ENCODE assay signal across 8 mouse cellular contexts in genomic region chr8:123518667-123519066, GRCm38 (mm10). TPM values are rescaled to one million over a fixed set of nuclear protein-coding genes. Genes with fewer than 3 reads are reported as not detected.
DNase-seq lines count a peak whose midpoint lies in the region; ATAC-seq and TF ChIP-seq lines count a peak whose summit lies in the region.

Gene Gas8, plus strand, starts transcription at chr8:123518834.

- no peaks in the 10 kb centered on the region for H3K27me3 ChIP-seq in hindbrain, postnatal 0 days (ENCODE audit: insufficient read depth, low read length)

- H3K4me2 ChIP-seq in hindbrain, postnatal 0 days (ENCODE audit: low read depth, low read length) = peak within 1 kb of the TSS; percentile 89

- H3K4me3 ChIP-seq in hindbrain, postnatal 0 days (ENCODE audit: low read length) = peak within 1 kb of the TSS; percentile 57
- H3K4me3 ChIP-seq in left cerebral cortex, adult 2 months = peak within 1 kb of the TSS; percentile 62

- WGBS in hindbrain, postnatal 0 days = under 1% methylated on average over 20 of the region's 20 CpGs

- TF ChIP-seq CTCF in hindbrain, postnatal 0 days (IDR thresholded peaks at IDR 0.05; ENCODE audit: low read depth) = peak; percentile 44
- TF ChIP-seq CTCF in left cerebral cortex, adult 2 months (IDR thresholded peaks at IDR 0.05) = peak; percentile 44

- H3K36me3 ChIP-seq in hindbrain, postnatal 0 days (ENCODE audit: insufficient read depth, low read length) = peaks cover 13% of the 10 kb centered on the region; the same call in 1 of the 2 replicates

- intact Hi-C loops in left cerebral cortex, adult 2 months (cut with DNase I) = no loop called here

- peak within 1 kb of the TSS; percentile 61 for H3K27ac ChIP-seq in hindbrain, postnatal 0 days
- peak within 1 kb of the TSS; percentile 62; the same call in 1 of the 2 replicates for H3K27ac ChIP-seq in left cerebral cortex, adult 2 months

- peak; percentile 91 for DNase-seq in WW6 (ENCODE audit: low read depth, low spot score)
- peak; percentile 63 to 84 for DNase-seq in cerebellum, postnatal 4 days (ENCODE audit: low spot score in 2 of 2)
- peak; percentile 91 for DNase-seq in gastrocnemius, adult 18-20 months (ENCODE audit: low spot score)
- DNase-seq in hindbrain, postnatal 0 days (ENCODE audit: low spot score) = peak; percentile 97
- peak; percentile 85 to 87 for DNase-seq in left cerebral cortex, adult 2 months (ENCODE audit: extremely low spot score in 1 of 2, low spot score in 2 of 2)
- DNase-seq in right cerebral cortex, adult 2 months (ENCODE audit: low spot score in 2 of 2) = peak; percentile 90 to 92
- DNase-seq in urinary bladder, postnatal 14 days (ENCODE audit: low spot score) = peak; percentile 91

- H3K9me3 ChIP-seq in hindbrain, postnatal 0 days (ENCODE audit: low read length) = no peaks in the 10 kb centered on the region

- H3K4me1 ChIP-seq in hindbrain, postnatal 0 days (ENCODE audit: insufficient read depth, low read length) = peaks cover 17% of the 10 kb centered on the region

- peak; percentile 94 for ATAC-seq in hindbrain, postnatal 0 days
- ATAC-seq in megakaryocyte, adult 5-6 weeks (ENCODE audit: poor library complexity, severe bottlenecking) = peak; percentile 90

- H3K9ac ChIP-seq in hindbrain, postnatal 0 days (replicated peaks; ENCODE audit: low read length) = peak within 1 kb of the TSS; percentile 81

RNA-seq across cellular contexts. Expression of gene Gas8, which starts in this region (rescaled TPM):
- total RNA-seq in gastrocnemius, adult 18-20 months (2021) = 1 to 10 TPM; 3.6 to 4.9 TPM
- 16.3 TPM in 2 replicates for total RNA-seq in hindbrain, postnatal 0 days (2014; rRNA removed)
- polyA plus RNA-seq in hindbrain, postnatal 0 days (2015; fragmentation: Nextera tagmentation; extraction: Ambion mirVana) = 36.4 and 36.8 TPM in 2 replicates
- 10 to 100 TPM; 29.0 to 29.1 TPM for total RNA-seq in left cerebral cortex, adult 2 months (2021)
- 1.4 and 1.7 TPM in 2 replicates for total RNA-seq in megakaryocyte, adult 5-6 weeks (2015)
- total RNA-seq in megakaryocyte, adult 5-6 weeks (2017) = 7.0 and 10.7 TPM in 2 replicates

Comparison
In these comparisons a context has a peak if more than half of its experiments do, and no peak if none do; other contexts are left out.
1. Peak in every context shown above with its lines: DNase-seq, ATAC-seq, H3K4me3 ChIP-seq and H3K27ac ChIP-seq.